Mouse (Mus musculus) left cerebral cortex, postnatal 36 days (tissue): ENCODE data around the gene C1s1. TPM values are rescaled to one million over a fixed set of nuclear protein-coding genes. Genes with fewer than 3 reads are reported as not detected.

ENCODE experiments used
- DNase-seq, 2 experiments: peaks; one replicate each; pipeline ENCODE4 v3.0.0; 2021 to 2022; ENCODE audit warnings: low spot score in 2 of 2, mixed read lengths in 1 of 2
- intact Hi-C: fragments of 180-260 bp; cut with DNase I; formaldehyde crosslinking; loops from one replicate; pipeline ENCODE4 v1.15.1; 2025
- total RNA-seq, 2 experiments: library from RNA; stranded (reverse); gene quantifications; 2 replicates each; pipeline ENCODE4 v1.2.3; 2021

C1s1 gene
- total RNA-seq, 2 experiments from 2014 or later: 1.2 to 2.5 TPM

GRCm38 (mm10) chr6:124481571-124481970 is 60.6 kb downstream of the C1s1 start:
- DNase-seq: no peak
- intact Hi-C loops: loop anchor here (5.0 kb wide), 1 partner anchor 61 kb away; the partner anchor contains the start of gene C1s1

Other genes starting within 250 kb of the C1s1 start
- 1 to 10 TPM; 1.7 to 4.5 TPM for gene Cd163, start 237.7 kb downstream of the C1s1 start, total RNA-seq
- gene Pex5, start 127.3 kb downstream of the C1s1 start, total RNA-seq: 10 to 100 TPM; 60.9 to 67.5 TPM
- 100 to 1,000 TPM; 362 to 401 TPM for gene Clstn3, start 77.6 kb downstream of the C1s1 start, total RNA-seq
- under 1 TPM; 0.25 to 0.34 TPM for gene C1rl, start 49.2 kb downstream of the C1s1 start, total RNA-seq
- 1 to 10 TPM; 1.3 to 1.4 TPM for gene C1ra, start 30.0 kb downstream of the C1s1 start, total RNA-seq
- gene C1rb, start 27.9 kb upstream of the C1s1 start, total RNA-seq: under 1 TPM; 0.15 to 0.23 TPM
- under 1 TPM in 1 of 2 experiments, not detected in 1; 0.32 TPM for gene C1s2, start 93.7 kb upstream of the C1s1 start, total RNA-seq
- 10 to 100 TPM; 20.9 to 23.0 TPM for gene Lpcat3, start 120.7 kb upstream of the C1s1 start, total RNA-seq
- 10 to 100 TPM; 41.8 to 45.9 TPM for gene Emg1, start 169.8 kb upstream of the C1s1 start, total RNA-seq
- 100 to 1,000 TPM; 113 to 127 TPM for gene Phb2, start 170.0 kb upstream of the C1s1 start, total RNA-seq
- gene Ptpn6, start 196.4 kb upstream of the C1s1 start, total RNA-seq: 1 to 10 TPM; 3.7 to 6.6 TPM
- 100 to 1,000 TPM; 285 to 313 TPM for gene Grcc10, start 199.0 kb upstream of the C1s1 start, total RNA-seq
- not detected for gene Gm45234, start 213.7 kb upstream of the C1s1 start, total RNA-seq
- 100 to 1,000 TPM; 162 to 175 TPM for gene Atn1, start 214.2 kb upstream of the C1s1 start, total RNA-seq
- gene Eno2, start 227.3 kb upstream of the C1s1 start, total RNA-seq: 1,000 to 10,000 TPM; 1,042 to 1,110 TPM
- gene Lrrc23, start 237.4 kb upstream of the C1s1 start, total RNA-seq: 1 to 10 TPM; 1.7 to 1.8 TPM